Mouse (Mus musculus): ENCODE measurements around the gene Large2.

Gene Large2

GRCm38 (mm10) chr2:92391116-92391515 lies 16.4 kb upstream of the Large2 start:
- ATAC-seq (ENCODE audit: insufficient number of reproducible peaks, low FRiP score, low TSS enrichment) = no peak

DNA sequence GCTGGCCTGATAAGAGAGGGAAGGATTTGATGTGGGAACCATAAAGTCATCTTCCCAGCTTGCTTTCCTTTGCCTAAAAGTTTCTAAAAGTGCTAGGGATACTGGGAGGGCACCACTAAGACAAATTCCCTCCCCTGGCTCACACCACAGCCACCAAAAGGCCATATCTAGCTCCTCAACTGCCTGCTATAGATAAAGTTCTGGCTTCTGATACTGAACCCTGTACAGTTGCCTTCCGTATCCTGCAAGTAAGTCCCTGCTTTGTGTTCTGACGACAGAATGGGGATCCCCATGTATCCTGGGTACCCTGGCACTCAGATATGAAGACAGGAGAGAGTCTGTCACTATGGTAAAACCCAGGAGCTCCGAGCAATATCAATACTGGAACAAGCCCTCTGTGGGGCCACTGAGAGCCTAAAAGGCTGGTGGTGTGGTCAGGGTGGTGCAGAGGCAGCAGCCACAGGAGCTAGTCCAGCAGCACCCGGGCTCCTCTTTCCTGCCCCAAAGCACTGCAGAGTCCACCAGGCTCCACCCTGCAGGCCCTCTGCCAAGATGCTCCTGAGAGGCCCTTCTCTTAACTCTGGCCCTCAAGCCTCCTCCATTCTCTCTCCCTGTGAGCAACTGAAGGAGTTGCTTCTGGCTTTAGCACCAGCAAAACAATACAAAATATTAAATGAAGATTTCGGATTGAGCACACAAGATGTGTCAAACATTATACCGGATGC lies 15.7 kb upstream of the Large2 start:
- no peak for ATAC-seq (ENCODE audit: insufficient number of reproducible peaks, low FRiP score, low TSS enrichment)

- ATAC-seq (ENCODE audit: insufficient number of reproducible peaks, low FRiP score, low TSS enrichment) = no peak
Observed at GRCm38 (mm10) chr2:92389645-92390044, 15.0 kb upstream of the Large2 start.

- ATAC-seq (ENCODE audit: insufficient number of reproducible peaks, low FRiP score, low TSS enrichment) = peak; percentile 49
Observed at GRCm38 (mm10) chr2:92388891-92389641, 14.4 kb upstream of the Large2 start.

DNA sequence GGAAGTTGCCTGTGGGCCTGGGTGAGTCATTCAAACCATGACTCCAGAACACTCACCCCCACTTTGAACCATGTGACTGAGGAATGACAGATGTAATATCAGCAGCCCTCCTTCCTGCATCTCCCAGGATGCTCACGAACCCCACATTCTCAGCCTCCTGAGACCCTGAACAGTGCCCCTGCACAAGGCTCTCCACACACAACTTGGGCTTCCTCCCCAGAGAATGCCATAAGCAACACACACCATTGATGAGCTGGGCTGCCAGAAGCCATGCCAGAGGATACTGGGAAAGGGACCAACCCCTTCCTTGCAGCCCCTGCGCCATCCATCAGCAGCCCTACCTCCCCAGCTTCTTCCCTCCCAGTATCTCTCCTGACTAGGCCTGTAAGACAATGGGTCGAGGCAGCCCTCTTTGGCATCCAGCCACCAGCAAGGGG lies 13.4 kb upstream of the Large2 start:
- no peak for ATAC-seq (ENCODE audit: insufficient number of reproducible peaks, low FRiP score, low TSS enrichment)

DNA sequence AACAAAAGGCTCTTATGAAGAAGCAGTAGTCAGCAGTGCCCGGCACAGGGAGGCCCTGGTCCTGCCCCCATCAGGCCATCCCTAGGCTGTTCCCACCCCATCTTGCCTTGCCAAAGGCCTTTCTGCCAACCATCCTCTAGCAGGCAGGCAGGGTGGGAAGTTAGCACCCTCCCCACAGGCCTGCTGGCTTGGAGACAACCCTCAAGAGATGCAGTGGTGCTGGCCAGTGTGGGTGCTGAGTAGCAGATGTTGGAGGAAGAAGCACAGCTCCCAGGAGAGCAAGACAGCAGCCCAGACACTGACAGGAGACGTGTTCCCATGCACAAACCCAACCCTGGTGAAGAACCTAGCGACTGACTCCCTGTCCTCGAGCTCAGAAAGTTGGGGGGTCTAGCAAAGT lies 13.0 kb upstream of the Large2 start:
- ATAC-seq (ENCODE audit: insufficient number of reproducible peaks, low FRiP score, low TSS enrichment) = no peak

- no peak for ATAC-seq (ENCODE audit: insufficient number of reproducible peaks, low FRiP score, low TSS enrichment)
Observed at GRCm38 (mm10) chr2:92386821-92387570, 12.3 kb upstream of the Large2 start.

- no peak for ATAC-seq (ENCODE audit: insufficient number of reproducible peaks, low FRiP score, low TSS enrichment)
Observed at GRCm38 (mm10) chr2:92385113-92386051, 10.7 kb upstream of the Large2 start.

DNA sequence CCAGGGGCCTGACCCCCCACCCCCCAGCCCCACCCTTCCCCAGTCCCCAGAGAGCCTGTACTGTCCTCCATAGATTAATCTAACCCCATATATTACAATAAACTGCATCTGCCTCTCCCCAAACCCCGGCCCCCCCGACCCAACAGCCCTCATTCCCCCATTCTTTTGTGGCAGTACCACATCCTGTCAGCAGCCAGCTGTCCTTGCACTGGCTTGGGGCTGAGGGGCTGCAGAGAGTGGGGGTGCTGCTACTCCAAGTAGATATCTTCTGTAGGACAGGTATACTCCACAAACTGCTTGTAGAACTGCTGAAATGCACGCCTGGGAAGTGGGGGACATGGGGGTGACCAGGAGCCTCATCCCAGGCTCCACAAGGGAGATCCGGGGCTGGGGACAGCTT lies 9.4 kb upstream of the Large2 start:
- ATAC-seq (ENCODE audit: insufficient number of reproducible peaks, low FRiP score, low TSS enrichment) = no peak

DNA sequence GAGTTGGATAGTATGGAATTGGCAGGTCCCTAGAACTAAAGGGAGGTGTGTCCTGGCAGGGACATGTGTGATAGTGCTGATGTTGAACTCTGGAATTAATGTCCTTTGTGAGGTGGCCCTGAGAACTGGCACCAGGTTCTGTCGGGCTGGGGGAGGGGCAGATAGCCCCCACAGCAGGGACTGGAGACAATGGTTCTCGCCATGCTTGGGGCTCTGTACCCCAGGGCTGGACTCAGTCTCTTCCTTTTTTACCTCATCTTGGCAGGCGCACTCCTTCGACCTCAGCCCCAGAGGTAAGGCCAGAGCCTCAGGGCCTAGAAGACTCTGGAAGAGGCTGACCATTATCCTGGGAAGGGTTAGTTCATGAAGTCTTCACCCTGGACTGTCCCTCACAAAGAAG lies 8.1 kb upstream of the Large2 start:
- no peak for ATAC-seq (ENCODE audit: insufficient number of reproducible peaks, low FRiP score, low TSS enrichment)

DNA sequence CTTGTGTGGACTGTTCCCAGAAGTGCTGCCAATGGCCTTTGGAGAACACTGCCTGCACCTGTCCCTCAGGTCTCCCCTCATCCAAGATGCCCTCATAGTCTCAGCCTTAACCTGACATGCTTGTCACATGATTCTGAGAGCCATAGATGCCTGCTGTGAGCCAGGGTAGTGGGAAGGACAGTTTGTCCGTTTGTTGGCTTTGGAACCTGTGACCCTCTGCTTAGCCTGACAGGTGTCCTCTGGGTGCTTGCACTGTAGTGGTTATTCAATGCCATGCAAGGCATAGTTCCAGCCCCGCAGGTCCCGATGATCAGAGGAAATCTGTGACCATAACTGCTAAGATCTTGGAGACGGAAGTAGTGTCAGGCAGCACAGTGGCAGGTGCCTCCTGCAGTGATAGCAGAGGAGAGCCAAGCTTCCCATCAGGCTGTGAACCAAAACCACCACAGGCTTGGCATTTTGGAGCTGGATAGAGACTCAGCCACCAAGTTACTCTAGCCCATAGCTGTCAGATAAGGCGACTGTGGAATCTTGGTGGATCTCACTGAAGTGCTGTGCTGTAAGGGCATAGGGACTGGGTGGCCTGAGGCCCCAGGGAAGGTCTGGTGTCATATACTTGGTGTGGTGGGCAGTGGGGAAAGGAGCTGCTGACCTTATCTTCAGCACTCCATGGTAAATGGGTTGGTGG lies 7.4 kb upstream of the Large2 start, which contains the start of gene 1700029I15Rik:
Gene 1700029I15Rik, plus strand, starts transcription at position 638 of the 688 bp plus-strand sequence.
- ATAC-seq (ENCODE audit: insufficient number of reproducible peaks, low FRiP score, low TSS enrichment) = no peak

GRCm38 (mm10) chr2:92381161-92381560 lies 6.5 kb upstream of the Large2 start:
- no peak for ATAC-seq (ENCODE audit: insufficient number of reproducible peaks, low FRiP score, low TSS enrichment)

GRCm38 (mm10) chr2:92380495-92381050 lies 5.9 kb upstream of the Large2 start:
- no peak for ATAC-seq (ENCODE audit: insufficient number of reproducible peaks, low FRiP score, low TSS enrichment)

- no peak for ATAC-seq (ENCODE audit: insufficient number of reproducible peaks, low FRiP score, low TSS enrichment)
Observed at GRCm38 (mm10) chr2:92379783-92380494, 5.3 kb upstream of the Large2 start.

- ATAC-seq (ENCODE audit: insufficient number of reproducible peaks, low FRiP score, low TSS enrichment) = no peak
Observed at GRCm38 (mm10) chr2:92377320-92377719, 2.7 kb upstream of the Large2 start.

DNA sequence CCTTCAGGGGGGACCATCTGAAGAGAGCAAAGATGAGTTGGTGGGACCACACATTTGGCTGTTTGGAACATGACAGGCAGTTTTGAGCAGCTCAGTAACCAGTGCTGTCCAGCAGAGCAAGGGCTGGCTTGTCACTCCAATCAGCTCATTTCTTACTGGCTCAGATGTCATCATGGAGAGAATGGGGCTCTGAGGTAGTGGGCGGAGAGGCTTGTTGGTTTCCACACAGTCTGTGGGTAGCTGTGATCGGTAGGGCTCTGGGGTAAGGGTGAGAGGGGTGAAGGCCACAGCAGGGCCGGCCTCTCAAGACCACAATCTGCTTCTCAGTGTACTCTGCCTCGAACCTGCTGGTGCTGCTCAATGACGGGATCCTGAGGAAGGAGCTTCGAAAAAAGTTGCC lies 1.6 kb upstream of the Large2 start:
- ATAC-seq (ENCODE audit: insufficient number of reproducible peaks, low FRiP score, low TSS enrichment) = no peak

GRCm38 (mm10) chr2:92375788-92376187 lies 1.1 kb upstream of the Large2 start:
- ATAC-seq (ENCODE audit: insufficient number of reproducible peaks, low FRiP score, low TSS enrichment) = no peak

GRCm38 (mm10) chr2:92375099-92375623 lies 492 bp upstream of the Large2 start:
- ATAC-seq (ENCODE audit: insufficient number of reproducible peaks, low FRiP score, low TSS enrichment) = peak; percentile 87
